Mouse (Mus musculus) fat pad, adult 2 months (tissue): ENCODE results near the gene Gm20388.

Experiments
- DNase-seq: peaks from one replicate; pipeline ENCODE4 v3.0.0-alpha.2; 2011; ENCODE audit warnings: low read depth, low spot score; ENCODE audit errors: extremely low read depth

Gm20388 gene

GRCm38 (mm10) chr8:122079093-122079492, 2168.5 kb downstream of the Gm20388 start:
- no peak for DNase-seq

- DNase-seq: no peak
These were observed 2169.7 kb downstream of the Gm20388 start for GRCm38 (mm10) chr8:122080347-122080746.

- no peak for DNase-seq
These were observed 2172.8 kb downstream of the Gm20388 start for GRCm38 (mm10) chr8:122083401-122083800.

GRCm38 (mm10) chr8:122084145-122084544, 2173.5 kb downstream of the Gm20388 start:
- DNase-seq: no peak

- DNase-seq: no peak
These were observed 2174.2 kb downstream of the Gm20388 start for GRCm38 (mm10) chr8:122084726-122085410.

GRCm38 (mm10) chr8:122086064-122086463, 2175.4 kb downstream of the Gm20388 start:
- DNase-seq: no peak

GRCm38 (mm10) chr8:122088631-122089030, 2178.0 kb downstream of the Gm20388 start:
- DNase-seq: no peak

GRCm38 (mm10) chr8:122089186-122089700, 2178.6 kb downstream of the Gm20388 start:
- no peak for DNase-seq

GRCm38 (mm10) chr8:122092476-122092875, 2181.8 kb downstream of the Gm20388 start:
- no peak for DNase-seq

- no peak for DNase-seq
These were observed 2188.1 kb downstream of the Gm20388 start for GRCm38 (mm10) chr8:122098766-122099165.

- DNase-seq: no peak
These were observed 2189.1 kb downstream of the Gm20388 start for GRCm38 (mm10) chr8:122099711-122100220.

GRCm38 (mm10) chr8:122101816-122102215, 2191.2 kb downstream of the Gm20388 start:
- DNase-seq: no peak

- no peak for DNase-seq
These were observed 2191.6 kb downstream of the Gm20388 start for GRCm38 (mm10) chr8:122102286-122102685.

GRCm38 (mm10) chr8:122103241-122103640, 2192.6 kb downstream of the Gm20388 start:
- DNase-seq: no peak

GRCm38 (mm10) chr8:122104658-122105057, 2194.0 kb downstream of the Gm20388 start:
- no peak for DNase-seq

GRCm38 (mm10) chr8:122106270-122106669, 2195.6 kb downstream of the Gm20388 start:
- DNase-seq: no peak

GRCm38 (mm10) chr8:122110240-122110866, 2199.7 kb downstream of the Gm20388 start:
- no peak for DNase-seq

- DNase-seq: no peak
These were observed 2200.2 kb downstream of the Gm20388 start for GRCm38 (mm10) chr8:122110867-122111253.

- DNase-seq: no peak
These were observed 2201.1 kb downstream of the Gm20388 start for GRCm38 (mm10) chr8:122111745-122112144.

- no peak for DNase-seq
These were observed 2201.8 kb downstream of the Gm20388 start for GRCm38 (mm10) chr8:122112264-122112965.

GRCm38 (mm10) chr8:122114890-122115289, 2204.2 kb downstream of the Gm20388 start:
- no peak for DNase-seq
